Mouse (Mus musculus): ENCODE measurements around the gene Lrfn1.
A peak's percentile ranks its signal among the peaks of the same experiment; 100 is the strongest.

Lrfn1 gene

GRCm38 (mm10) chr7:28451531-28452360, at the start of gene Lrfn1:
Lrfn1 (plus strand) TSS chr7:28451980.
- no peak for DNase-seq (ENCODE audit: low spot score)

GRCm38 (mm10) chr7:28410841-28411475, 40.8 kb upstream of the Lrfn1 start:
- no peak for DNase-seq (ENCODE audit: low spot score)

GRCm38 (mm10) chr7:28412826-28413225, 39.0 kb upstream of the Lrfn1 start:
- peak; percentile 24 for DNase-seq (ENCODE audit: low spot score)

GRCm38 (mm10) chr7:28417368-28417767, 34.4 kb upstream of the Lrfn1 start:
- DNase-seq (ENCODE audit: low spot score), result no peak

- DNase-seq (ENCODE audit: low spot score), result no peak
These were observed 33.6 kb upstream of the Lrfn1 start for GRCm38 (mm10) chr7:28418096-28418670.

- DNase-seq (ENCODE audit: low spot score), result no peak
These were observed 32.4 kb upstream of the Lrfn1 start for GRCm38 (mm10) chr7:28419416-28419815.

- no peak for DNase-seq (ENCODE audit: low spot score)
These were observed 28.8 kb upstream of the Lrfn1 start for GRCm38 (mm10) chr7:28423018-28423417.

GRCm38 (mm10) chr7:28427738-28428137, 24.0 kb upstream of the Lrfn1 start:
- no peak for DNase-seq (ENCODE audit: low spot score)

GRCm38 (mm10) chr7:28430512-28430911, 21.3 kb upstream of the Lrfn1 start:
- DNase-seq (ENCODE audit: low spot score), result no peak

DNA sequence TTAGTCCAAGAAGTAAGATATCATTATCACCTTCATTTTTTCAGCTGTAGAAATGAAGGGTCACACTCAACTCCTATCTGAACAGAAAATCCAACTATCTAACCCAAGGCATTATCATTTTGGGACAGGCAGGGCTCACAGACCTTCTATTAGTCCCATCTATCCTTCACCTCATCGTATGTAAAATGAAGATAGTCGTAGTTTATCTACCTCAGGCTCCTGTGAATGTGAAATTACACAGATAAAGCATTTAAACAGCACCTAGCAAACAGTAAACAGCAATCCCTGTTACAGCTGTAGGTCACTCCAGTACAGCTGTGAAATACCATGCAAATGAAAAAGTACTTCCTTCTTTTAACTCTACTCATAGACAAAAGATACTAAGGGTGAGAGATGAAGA, 19.5 kb upstream of the Lrfn1 start:
- DNase-seq (ENCODE audit: low spot score), result no peak

DNA sequence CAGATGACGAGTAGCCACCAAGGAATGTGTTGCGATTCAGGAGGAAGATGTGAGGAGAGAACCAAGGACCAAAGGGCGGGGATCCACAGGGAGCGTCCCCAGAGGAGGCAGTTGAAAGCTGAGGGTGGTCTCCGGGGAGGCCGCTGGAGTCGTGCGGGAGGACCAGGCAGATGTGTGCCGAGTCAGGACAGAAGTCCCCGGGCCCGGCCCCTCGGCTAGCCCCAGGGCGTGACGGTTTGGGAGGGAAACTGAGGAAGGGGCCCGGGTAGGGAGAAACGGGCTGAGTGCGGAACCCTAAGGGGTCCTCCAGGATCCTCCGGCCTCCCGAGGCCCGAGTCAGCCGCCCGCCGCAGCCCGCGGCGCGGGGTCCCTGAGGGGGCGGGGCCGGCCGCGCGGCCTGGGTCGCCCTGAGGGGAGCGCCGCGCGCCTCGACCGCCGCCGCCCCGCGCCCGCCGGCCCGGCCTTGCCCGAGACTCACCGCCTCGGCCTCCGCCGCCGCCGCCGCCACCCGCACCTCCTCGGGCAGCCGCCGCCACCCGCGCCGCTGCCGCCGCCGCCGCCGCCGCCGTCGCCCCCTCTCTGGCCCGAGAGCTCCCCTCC, 16.0 kb upstream of the Lrfn1 start:
- peak; percentile 22 for DNase-seq (ENCODE audit: low spot score)

- peak; percentile 100 for DNase-seq (ENCODE audit: low spot score)
These were observed 15.4 kb upstream of the Lrfn1 start for GRCm38 (mm10) chr7:28436271-28436904.

DNA sequence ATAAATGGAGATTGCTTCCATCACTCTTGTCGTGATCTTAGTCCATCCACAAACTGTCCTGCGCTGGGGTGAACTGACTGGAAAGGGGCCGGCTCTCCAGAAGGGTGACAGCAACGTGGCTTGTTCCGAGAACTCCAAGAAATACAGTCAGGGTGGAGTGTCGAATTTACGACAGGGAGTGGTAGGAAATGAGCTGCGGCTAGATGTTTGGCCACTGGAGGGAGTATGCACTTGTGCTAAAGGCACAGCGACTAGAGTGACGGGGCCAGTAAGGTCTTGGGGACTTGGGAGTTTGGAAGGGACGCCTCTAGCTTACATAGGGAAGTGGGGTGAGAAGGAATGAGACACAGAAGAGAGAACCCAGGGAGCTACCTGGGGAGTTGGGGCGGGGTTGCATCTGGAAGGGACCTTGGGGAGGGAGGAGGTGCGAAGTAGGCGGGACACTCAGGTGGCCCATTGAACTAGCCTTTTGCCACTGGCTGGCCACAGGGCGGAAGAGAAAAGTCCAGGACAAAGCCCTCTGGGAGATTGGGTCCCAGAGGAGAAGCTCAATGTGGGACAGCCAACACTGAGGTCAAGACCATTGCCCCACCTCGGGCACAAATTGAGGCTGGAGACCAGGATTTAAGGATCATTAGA, 14.7 kb upstream of the Lrfn1 start, which contains the start of gene Gmfg:
Gene Gmfg, plus strand, starts transcription at position 516 of the 639 bp plus-strand sequence.
- peak; percentile 86 for DNase-seq (ENCODE audit: low spot score)

DNA sequence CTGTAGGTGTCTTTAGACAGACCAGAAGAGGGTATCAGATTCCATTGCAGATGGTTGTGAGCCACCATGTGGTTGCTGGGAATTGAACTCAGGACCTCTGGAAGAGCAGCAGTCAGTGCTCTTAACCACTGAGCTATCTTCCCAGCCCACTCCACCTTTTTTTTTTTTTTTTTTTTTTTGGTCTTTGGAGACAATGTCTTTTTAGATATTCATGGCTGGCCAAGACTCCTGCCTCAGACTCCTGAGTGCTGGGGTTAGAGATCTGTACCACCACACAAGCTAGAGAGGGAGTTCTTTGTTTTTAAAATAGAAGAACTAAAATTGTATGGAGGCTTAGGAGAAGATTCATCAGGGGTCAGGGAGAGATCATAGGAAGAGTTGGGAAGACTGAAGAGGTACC, 13.8 kb upstream of the Lrfn1 start:
- DNase-seq (ENCODE audit: low spot score), result no peak

GRCm38 (mm10) chr7:28438771-28439170, 13.0 kb upstream of the Lrfn1 start:
- DNase-seq (ENCODE audit: low spot score), result no peak

DNA sequence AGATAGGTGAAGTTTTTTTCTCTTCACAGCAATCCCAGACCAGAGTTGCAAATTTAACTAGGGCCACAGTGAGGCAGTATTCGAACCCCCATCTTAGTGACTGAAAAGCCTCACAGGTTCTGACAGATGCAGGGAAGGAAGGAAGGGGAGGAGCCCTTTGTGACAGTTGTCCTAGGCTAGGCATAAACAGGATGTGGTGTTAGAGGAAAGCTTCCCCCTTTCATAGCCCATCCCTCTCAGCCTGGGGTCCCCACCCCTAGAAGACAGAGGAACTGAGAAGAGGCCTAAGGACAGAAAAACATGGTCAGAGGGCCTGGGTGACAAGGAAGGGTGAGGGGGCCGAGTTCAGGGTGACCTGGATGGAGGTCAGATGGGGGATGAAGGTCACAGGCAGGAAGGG, 11.0 kb upstream of the Lrfn1 start:
- peak; percentile 90 for DNase-seq (ENCODE audit: low spot score)

- DNase-seq (ENCODE audit: low spot score), result no peak
These were observed 9.8 kb upstream of the Lrfn1 start for GRCm38 (mm10) chr7:28441776-28442485.

- DNase-seq (ENCODE audit: low spot score), result no peak
These were observed 9.1 kb upstream of the Lrfn1 start for GRCm38 (mm10) chr7:28442688-28443087.

- DNase-seq (ENCODE audit: low spot score), result peak; percentile 45
These were observed 7.3 kb upstream of the Lrfn1 start for GRCm38 (mm10) chr7:28444344-28444974.

DNA sequence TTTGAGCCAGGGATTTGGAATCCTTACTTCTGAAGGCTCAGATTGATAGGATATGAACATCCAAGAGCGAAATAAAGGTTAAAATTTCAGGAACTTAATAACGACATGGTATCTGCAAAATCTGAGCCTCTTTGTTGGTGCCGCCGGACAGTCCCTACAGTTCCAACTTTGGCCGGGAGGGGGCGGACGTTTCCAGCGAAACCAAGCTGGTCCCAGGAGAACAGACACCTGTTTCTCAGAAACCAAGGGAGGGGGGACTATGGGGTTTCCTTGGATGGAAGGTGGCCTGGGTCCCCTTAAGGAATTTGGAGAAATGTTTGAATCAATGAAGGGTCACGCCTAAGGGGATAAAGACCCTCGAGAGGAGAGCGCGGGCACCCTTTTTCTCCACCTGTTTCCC, 5.3 kb upstream of the Lrfn1 start:
- peak; percentile 74 for DNase-seq (ENCODE audit: low spot score)
